Mouse (Mus musculus) left cerebral cortex, postnatal 25 days (tissue): Measurements from ENCODE around the gene Capzb. TPM values are rescaled to one million over a fixed set of nuclear protein-coding genes. Genes with fewer than 3 reads are reported as not detected.

Experiments used
- DNase-seq, 2 experiments: peaks; one replicate each; pipeline ENCODE4 v3.0.0; 2022; ENCODE audit warnings: low spot score in 2 of 2, mixed read lengths in 1 of 2
- intact Hi-C: fragments of 180-260 bp; cut with DNase I; formaldehyde crosslinking; loops from one replicate; pipeline ENCODE4 v1.15.1; 2025
- total RNA-seq, 2 experiments: library from RNA; stranded (reverse); gene quantifications; 2 replicates each; pipeline ENCODE4 v1.2.3; 2021

Gene Capzb
- total RNA-seq, 2 experiments from 2014 or later: 350 to 351 TPM

DNA sequence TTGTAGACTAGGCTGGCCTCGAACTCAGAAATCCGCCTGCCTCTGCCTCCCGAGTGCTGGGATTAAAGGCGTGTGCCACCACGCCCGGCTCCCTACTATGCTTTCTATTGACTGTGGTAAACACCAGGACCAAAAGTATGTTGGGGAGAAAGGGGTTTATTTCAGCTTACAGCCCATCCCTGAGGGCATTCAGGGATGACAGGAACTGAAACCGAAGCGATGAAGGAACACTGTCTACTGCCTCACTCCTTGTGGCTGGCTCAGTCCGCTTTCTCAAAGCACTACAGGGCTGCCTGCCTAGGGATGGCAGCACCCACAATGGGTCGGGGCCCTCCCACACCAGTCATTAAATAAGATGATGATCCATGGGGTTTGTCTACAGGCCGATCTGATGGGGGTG lies 14.3 kb upstream of the Capzb start:
- intact Hi-C loops: loop anchor here (5.0 kb wide), 1 partner anchor 256 kb away; no protein-coding TSS in a partner anchor
- no peak for DNase-seq

DNA sequence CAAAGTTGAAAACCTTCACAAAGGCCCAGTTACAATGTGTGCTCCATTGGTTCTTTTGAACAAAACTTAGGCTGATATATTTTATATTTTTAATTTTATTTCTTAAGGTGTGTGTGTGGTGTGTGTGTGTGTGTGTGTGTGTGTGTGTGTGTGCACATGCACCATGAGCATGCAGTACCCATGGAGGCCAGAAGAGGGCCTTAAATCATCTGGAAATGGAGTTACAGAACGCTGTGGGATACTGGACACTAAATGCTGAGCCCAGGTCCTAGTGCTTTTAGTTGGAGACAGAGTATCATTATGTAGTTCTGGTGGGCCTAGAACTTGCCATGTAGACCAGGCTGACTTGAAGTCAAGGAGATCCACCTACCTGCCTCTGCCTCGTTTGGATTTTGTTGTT lies 13.5 kb upstream of the Capzb start:
- no peak for DNase-seq
- intact Hi-C loops: loop anchor here (5.0 kb wide), 1 partner anchor 257 kb away; no protein-coding TSS in a partner anchor

DNA sequence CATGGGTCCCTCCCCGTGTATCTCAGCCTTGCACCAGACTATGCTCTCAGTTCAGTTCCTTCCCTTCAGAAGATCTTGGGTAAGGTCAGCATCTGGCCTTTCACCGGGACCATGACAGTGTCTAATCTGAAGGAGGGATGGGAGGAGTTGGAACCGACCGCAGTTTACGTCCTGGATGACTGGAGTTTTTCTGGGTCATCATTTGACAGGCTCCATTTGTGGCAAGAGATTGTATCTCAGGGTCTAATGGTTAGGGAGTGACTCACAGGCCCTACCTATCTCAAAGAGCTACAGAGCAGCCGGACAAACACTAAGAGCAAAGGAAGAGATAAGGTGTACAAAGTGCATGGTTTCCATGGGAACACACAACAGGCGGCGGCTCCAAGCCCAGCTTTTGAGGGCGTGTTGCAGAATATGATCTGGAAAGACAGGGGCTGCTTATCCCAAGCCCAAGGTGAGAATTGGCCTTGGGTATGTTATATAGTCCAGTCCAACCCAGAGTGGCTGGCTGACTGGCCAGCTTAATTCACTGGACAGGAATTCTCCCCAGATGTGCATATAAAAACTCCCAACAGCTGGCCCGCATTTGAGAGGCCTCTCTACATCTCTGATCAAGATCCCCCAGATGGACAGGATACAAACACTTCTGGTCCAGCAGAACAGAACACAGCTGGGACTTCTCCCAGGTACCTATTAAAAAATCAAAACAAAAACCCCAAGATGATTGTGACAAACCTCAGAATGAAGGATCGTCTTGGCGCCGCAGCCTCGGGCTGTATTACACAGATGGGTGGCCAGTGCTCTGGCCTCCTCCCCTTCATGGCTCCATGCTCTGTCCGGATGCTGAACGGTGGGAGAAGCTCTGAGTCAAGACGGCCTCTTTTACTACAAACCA lies 12.7 kb upstream of the Capzb start:
- intact Hi-C loops: loop anchor here (5.0 kb wide), 1 partner anchor 258 kb away; no protein-coding TSS in a partner anchor
- no peak for DNase-seq

DNA sequence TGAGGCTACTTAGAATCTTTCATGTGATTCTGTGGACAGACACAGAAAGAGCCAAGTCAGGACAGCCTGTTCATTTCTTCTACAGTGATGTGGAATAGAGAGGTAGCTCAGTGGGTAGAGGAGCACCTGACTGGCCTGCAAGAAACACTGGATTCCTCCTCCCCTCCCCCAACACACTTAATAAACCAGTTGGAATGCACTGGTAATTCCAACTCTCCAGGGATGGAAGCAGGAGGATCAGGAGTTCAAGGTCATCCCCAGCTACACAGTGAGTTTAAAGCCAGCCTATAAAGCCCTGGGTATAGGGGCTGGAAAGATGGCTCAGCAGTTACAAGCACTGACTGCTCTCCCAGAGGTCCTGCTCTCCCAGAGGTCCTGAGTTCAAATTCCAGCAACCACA lies 10.2 kb upstream of the Capzb start:
- intact Hi-C loops: no loop called here
- DNase-seq: no peak

DNA sequence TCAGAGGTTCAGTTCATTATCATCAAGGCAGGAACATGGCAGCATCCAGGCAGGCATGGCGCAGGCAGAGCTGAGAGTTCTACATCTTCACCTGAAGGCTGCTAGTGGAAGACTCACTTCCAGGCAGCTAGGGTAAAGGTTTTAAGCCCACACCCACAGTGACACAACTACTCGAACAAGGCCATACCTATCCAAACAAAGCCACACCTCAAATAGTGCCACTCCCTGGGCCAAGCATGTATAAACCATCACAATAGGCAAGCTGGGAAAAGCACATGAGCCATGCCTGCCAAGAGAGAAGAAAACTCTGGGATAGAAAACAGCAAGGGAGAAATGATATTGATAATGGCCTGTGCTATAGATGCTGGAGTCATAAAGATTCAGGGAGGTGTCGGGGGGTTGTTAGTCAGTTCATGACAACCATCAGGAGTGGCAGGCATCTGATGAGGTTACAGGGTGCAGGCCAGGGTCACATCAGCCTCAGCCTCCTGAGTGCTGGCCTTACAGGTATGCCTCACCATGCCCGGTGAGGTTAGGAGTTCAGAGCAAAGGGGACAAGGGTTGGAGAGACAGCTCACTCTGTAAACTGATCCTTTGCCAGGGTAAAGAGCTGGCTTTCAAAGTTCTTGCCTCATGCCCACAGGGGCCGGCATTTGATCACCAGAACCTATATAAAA lies 6.8 kb upstream of the Capzb start:
- DNase-seq: no peak
- intact Hi-C loops: no loop called here

DNA sequence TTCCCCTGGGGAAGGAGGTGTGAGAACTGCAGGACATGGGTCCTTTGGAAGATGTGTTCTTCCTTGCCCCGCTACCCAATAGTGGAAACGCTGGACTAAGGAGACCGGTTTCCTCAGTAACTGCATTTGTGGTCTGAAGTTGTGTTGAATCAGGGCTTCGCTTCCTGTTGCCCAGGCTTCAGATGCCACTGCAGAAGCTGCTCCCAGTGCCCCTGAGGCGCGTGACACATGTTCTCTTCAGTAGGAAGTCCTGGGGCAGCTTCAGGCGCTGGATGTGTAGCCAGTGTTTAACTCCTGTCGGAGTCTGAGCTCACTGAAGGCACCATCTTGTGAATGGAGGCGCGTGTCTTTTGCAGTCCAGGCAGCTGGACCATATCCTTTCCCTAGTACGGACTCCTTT lies 4.8 kb upstream of the Capzb start:
- peak in 1 of 2 experiments; percentile 40 for DNase-seq
- intact Hi-C loops: no loop called here

DNA sequence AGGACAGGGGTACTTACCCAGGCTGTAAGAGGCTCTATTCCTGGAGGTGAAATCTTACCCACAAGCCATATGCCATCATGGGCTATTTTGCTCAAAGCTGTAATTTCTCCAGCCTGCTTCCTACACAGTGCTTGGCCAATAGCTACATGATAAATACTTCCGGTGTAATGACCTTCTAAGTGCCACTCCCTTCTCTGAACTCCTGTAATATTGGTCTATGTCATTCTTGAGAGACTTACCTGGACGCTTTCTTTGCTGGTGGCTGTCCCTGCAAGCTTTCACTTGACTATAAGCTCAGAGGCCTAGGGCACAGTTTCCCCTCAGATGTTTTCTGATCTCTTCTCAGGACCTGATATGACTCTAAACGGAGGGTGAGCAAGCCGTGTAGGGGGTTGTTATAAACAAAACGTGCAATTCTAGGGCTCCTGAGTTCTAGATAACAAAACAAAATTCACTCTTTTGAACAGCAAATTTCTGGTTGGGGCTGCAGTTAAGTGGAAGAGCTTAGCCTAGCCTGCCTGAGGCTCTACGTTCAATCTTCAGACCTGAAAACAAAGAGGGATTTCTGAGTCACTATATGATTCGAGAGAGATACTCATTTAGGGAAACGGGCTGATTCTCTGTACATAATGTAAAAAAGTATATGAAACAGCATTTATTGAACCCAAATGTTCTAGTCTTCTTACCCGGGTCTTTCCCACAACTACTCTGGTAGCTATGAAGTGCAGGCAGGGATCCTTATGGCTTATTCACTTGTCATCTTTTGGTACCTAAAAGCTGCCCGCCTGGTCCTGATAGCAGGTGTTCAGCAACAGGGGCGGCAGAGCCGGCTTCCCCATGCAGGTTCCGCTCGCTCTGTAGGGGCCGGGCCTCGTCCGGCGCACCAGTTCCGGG lies 847 bp upstream of the Capzb start:
- intact Hi-C loops: loop anchor here (1.0 to 5.0 kb wide), 4 partner anchors 50 to 118 kb away; partner anchors contain the start of genes Akr7a5, Minos1, Nbl1 and Pqlc2
- DNase-seq: no peak

DNA sequence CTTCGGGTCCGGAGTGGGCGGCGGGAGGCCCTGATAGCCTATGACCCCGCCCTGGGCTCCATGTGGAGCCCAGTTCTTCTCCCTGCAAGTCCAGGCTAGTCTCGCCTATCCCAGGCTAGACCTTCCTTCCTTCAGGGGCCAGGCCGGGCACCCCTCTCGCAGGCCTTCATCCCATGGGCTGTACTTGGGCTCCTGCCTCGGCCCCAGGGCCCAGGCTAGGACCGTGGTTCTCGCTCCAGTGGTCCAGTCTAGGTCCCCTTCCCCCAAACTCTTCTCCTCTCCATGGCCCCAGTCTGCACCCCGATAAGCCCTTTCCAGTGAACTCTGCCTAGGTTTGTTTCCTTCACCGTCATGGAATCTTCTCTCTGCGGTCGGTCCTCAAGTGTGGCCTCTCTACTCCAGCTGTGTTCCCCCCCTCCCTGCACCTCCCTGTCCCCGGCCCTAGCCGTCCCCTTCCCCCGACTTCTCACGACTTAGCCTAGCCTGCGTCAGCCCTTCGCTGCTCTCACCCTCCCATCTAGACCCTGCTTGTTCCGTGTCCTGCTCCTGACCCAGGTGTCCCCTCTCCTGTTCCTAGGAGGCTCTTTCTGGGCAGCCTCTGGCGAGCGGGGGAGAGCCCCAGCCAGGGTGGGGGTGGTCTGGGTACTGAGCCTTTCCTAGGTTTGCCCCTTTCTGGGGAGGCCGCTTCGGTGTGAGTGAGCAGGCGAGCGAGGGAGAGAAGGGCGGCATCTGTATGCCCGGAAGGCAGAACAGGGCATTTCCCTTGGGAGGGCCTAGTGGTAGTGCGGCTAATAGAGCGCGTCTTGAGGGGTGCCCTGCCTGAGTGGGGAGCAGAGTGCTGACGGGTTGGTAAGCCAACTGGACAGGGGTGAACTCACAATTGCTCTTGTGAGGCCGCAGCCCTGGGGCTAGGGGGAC lies 736 bp downstream of the Capzb start:
- no peak for DNase-seq
- intact Hi-C loops: loop anchor here (2.0 to 5.0 kb wide), 3 partner anchors 49 to 101 kb away; partner anchors contain the start of genes Minos1 and Nbl1

DNA sequence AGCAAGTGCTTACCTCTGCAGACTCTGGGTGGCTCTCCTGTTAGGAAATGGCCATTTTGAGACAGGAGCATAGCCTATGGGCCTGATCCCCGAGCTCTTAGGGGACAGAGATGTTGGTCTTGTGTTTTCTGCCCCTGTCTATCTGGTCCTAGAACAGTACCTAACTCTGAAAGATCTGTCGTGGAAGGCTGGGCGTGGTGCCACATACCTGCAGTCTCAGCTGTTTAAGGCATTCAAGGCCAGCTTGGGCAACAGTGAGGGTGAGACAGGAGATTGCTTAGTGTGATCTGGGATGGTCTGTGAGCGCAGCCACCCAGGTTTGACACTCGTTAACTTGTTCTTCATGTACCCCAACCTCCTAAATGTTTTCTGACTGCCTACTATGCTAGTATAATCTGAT lies 2.4 kb downstream of the Capzb start:
- no peak for DNase-seq
- intact Hi-C loops: no loop called here

DNA sequence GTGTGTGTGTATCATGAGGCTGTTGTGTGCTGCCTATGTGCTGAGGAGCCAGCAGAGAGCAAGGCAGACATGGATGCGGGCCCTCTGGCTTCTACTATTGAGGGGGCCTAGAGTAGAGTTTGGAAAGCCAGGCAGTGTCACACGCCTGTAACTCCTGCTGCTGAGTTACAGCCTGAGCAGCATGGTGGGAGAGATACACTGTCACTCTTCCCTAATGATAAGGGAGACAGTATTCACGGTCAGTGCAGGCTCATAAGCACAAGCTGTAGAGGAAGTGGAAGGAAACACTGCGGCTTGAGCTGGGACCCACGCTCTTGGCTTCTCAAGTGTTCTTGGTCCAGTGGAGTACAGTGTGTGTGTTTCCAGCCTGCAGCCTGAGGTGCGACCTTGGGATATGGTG lies 3.8 kb downstream of the Capzb start:
- no peak for DNase-seq
- intact Hi-C loops: no loop called here

DNA sequence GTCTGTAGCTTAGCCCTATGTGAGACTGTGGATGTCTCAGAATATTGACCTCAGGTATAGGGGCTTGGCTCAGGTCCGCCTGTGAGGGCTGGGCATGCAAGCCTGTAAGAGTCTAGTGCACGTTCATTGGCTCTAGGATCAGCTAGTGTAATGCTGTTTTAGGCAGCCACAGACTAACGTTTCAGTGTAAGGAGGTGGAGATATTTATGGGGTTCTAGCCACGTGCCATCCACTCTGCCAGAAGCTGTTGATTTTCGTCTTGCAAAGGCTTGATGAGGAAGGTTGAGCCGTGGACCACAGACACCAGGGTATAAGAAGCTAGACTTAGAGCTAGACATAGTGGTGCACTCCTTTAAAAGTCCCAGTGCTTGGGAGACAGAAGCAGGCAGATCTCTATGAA lies 4.2 kb downstream of the Capzb start:
- intact Hi-C loops: no loop called here
- DNase-seq: peak in 1 of 2 experiments; percentile 74

DNA sequence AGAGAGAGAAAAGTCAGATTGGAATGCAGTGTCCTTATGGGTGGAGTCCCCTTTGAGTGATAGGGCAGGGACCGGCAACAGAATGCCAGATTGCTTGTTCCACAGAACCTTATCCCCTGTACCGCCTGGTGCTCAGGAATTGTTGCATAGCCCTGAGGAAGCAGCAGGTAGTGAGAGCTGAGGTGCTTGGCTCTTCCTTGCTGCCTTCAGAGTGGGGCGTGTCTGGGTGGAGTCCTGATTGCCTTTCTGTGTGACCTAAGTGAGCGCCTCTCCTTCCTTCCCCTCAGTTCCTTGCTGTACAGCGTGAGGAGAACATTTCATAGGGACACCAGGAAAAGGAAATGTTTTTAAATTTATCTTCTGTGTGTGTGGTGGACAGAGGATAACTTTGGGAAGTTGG lies 4.8 kb downstream of the Capzb start:
- DNase-seq: no peak
- intact Hi-C loops: no loop called here

DNA sequence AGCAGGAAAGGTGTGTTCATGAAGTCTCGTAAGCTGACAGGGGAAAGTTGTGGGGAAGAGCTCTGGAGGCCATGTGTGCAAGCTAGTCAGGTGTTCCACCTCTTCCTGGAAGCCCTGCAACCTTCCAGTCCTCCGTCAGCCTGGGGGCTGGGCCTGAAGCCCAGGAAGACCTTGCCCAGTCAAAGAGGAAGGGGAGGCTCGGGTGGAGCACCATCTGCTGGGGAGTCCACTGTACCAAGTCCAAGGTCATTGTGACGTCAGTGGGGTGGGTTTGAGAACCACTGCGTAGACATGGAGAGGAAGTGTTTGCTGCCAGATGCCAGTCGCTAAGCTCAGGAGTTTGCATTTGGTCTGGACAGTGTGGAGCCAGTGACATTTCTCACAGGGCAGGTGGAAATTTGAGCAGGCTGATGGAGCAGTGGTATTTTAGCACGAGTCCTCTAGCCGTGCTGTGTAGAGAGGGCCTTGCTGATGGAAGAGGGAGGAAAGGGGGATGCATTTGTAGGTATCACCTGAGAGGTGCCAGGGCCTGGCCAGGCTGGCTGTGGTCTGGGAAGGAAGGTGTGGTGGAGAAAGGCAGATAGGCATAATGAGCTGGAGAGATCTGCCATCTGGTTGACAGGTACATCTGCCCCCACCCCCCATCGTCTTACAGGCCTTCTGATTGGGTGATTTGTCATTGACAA lies 5.4 kb downstream of the Capzb start:
- no peak for DNase-seq
- intact Hi-C loops: no loop called here

DNA sequence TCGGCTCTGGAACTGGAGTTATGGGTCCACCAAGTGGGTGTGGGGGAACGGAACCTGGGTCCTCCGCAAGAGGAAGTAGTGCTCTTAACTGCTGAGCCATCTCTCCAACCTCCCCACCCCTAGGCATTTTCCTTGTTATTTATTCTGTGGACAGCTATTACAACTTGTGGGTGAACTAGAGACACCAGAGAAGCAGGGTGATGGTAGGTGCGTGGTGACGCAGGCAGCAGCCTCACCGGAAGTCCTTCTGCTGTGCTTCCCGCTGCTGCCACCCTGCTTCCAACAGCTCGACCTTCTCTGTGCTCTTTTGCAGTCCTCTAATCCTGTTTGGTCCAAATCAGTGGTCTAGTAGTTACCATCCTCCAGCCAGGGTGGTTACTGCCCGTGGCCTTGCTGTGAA lies 6.4 kb downstream of the Capzb start:
- intact Hi-C loops: no loop called here
- no peak for DNase-seq

DNA sequence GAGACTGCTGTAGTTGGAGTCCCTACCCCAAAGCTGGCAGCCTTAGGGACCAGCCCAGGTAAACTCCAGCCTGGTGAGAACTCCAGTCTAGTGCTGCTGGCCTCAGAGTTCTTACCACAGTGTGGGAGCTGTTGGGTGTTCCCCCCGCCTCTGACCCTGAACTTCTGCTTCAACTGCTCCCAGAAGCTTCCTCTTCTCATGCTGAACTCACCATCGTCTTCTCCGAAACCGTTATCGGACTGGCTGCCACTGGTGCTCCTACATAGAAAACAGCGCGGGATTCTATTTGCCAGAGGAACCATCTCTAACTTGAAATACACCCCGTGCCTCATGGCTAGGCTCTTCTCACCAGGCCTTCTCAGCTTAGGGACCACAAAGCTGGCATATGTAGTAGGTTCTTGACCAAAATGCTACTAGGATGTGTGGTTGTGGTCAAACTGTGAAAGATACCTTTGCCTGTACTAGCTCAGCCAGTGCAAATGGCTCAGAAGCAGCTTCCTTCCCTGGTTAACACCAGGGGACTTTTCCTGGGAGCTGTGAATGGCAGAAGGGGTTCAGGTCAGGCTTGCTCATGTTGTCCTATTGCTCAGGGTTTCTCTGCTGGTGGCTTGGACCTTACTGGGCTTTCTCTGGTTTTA lies 7.1 kb downstream of the Capzb start:
- intact Hi-C loops: no loop called here
- peak in 1 of 2 experiments; percentile 38 for DNase-seq

DNA sequence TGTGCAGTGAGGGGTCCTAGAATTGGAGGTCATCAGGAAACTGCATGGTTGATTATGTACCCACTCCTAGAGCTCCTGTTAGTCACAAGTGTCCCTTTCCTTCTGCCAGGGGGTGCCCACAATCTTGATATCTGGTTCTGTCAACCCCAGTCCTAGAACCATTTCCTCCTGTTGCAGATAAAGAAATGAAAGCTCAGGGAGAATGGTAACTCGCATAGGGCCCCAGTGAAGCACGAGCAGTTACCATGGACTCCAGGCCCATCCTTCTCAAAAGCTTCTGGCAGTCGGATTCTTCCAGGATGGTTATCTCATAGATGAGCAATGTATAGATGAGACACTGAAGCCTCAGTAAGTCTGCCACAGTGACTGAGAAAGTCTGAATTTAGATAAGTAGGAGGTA lies 8.2 kb downstream of the Capzb start:
- intact Hi-C loops: no loop called here
- no peak for DNase-seq

DNA sequence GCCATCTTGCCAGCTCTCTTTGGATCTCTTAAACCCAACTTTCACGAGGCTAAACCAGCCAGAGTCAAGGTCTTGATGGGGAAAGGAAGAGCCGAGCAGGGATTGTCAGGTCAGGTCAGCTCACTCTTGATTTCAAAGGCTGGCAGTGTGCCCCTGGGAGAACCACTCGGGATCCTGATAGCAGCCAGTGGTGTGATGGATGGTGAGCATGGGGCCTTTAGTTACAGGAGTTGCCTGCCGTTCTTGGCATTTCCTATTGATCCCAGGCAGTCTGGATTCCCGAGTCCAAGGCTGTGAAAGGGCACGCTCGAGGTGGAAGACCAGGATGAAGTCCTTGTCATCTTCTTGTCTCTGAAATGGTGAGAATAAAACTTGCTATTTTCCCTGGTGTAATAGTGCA lies 9.9 kb downstream of the Capzb start:
- intact Hi-C loops: no loop called here
- DNase-seq: no peak

DNA sequence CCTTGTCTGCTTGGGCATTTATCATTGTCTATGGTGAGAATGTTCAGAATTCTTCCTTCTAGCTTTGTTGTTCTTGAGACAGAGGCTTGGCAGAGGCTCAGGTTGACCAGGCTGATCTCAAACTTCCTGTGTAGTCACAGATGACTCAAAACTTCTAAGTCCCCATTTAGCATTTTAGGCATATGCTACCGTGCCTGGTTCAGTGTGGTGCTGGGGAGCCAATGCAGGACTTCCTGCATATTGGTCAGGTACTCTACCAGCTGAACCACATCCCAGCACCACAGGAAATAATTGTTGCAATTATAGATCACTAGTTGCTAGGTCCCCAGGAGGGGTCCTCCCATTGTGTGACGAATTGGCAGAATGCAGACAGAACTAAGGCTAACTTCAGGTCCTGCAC lies 10.7 kb downstream of the Capzb start:
- no peak for DNase-seq
- intact Hi-C loops: no loop called here
